ENCODE assay signal across 8 mouse cellular contexts in the genomic region with DNA sequence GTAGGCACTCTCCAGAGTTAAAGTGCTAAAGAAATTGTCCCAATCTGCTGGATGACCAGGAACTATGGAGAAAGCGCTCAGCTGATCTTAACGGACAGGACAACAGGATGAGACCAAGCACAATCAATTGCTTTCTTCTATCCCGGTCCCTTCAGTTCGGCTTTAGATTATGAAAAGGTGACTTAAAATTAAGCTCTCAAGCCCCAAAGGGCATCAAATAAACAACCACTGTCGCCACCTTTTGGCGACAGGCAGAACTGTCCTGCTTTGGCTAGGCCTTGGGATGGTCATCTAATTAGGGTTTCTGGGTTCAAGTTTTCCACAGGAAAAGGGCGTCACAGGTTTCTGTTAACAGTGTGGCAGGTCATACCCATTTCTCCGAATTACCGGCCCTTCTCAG.
DNase-seq lines count a peak whose midpoint lies in the region; ATAC-seq lines count a peak whose summit lies in the region.

No protein-coding gene starts in this region.

- no peak overlapping the region for H3K4me2 ChIP-seq in neural tube, embryonic 15.5 days

- no peak overlapping the region for H3K4me3 ChIP-seq in neural tube, embryonic 15.5 days (replicated peaks)

- H3K9me3 ChIP-seq in neural tube, embryonic 15.5 days (replicated peaks), result no peaks in the 10 kb centered on the region

- no peaks in the 10 kb centered on the region for H3K36me3 ChIP-seq in neural tube, embryonic 15.5 days

- peak; percentile 65; the same call in 1 of the 2 replicates for ATAC-seq in frontal cortex, adult (ENCODE audit: low TSS enrichment)
- ATAC-seq in neural tube, embryonic 15.5 days (ENCODE audit: low FRiP score), result no peak
- peak; percentile 55 for ATAC-seq in granulocyte monocyte progenitor cell, adult 5-6 weeks (replicated peaks; ENCODE audit: poor library complexity, severe bottlenecking)

- no peak overlapping the region for H3K27ac ChIP-seq in neural tube, embryonic 15.5 days (replicated peaks)

- no peaks in the 10 kb centered on the region for H3K27me3 ChIP-seq in neural tube, embryonic 15.5 days (replicated peaks)

- 55% methylated on average over 9 of the region's 9 CpGs for WGBS in neural tube, embryonic 15.5 days

- H3K4me1 ChIP-seq in neural tube, embryonic 15.5 days, result no peaks in the 10 kb centered on the region

- no peak overlapping the region for H3K9ac ChIP-seq in neural tube, embryonic 15.5 days (replicated peaks)

- no peak for DNase-seq in frontal cortex, postnatal 10 days (ENCODE audit: low spot score in 2 of 2)
- peak; percentile 29 for DNase-seq in neural tube, embryonic 10.5 days (ENCODE audit: extremely low spot score, low spot score)
- peak; percentile 3 for DNase-seq in c-Kit-positive CD71-positive TER-119-positive erythroid progenitor cells, embryonic 14.5 days (ENCODE audit: low spot score)
- peak; percentile 14 for DNase-seq in lung, postnatal 25 days (ENCODE audit: low spot score)
- no peak for DNase-seq in frontal cortex, postnatal 14 days (ENCODE audit: low spot score in 2 of 2)

Comparison
In these comparisons a context has a peak if more than half of its experiments do, and no peak if none do; other contexts are left out.
1. DNase-seq: peak in neural tube, embryonic 10.5 days (single experiment), c-Kit-positive CD71-positive TER-119-positive erythroid progenitor cells, embryonic 14.5 days (single experiment) and lung, postnatal 25 days (single experiment); none in frontal cortex, postnatal 10 days (0 of 2) and frontal cortex, postnatal 14 days (0 of 2).